Mouse (Mus musculus) forebrain, embryonic 14.5 days (tissue): ENCODE measurements around the gene Frmd4a. TPM values are rescaled to one million over a fixed set of nuclear protein-coding genes. Genes with fewer than 3 reads are reported as not detected.

ENCODE experiments used
- ATAC-seq: fragments of 200-750 bp; cut with Nextera tagmentation; 2 replicates; pipeline ENCODE4 v1.8.0; 2017; ENCODE audit warnings: mild to moderate bottlenecking, moderate library complexity
- DNase-seq: peaks from one replicate; pipeline ENCODE4 v3.0.0-alpha.2; 2015; ENCODE audit warnings: low spot score
- H3K27ac ChIP-seq: fragments of 300-500 bp; sonication (generic); 2 replicates; pipeline ENCODE4 v1.5.1; 2014; ENCODE audit warnings: low read depth, mild to moderate bottlenecking, control low read depth, low read length, moderate library complexity
- H3K27me3 ChIP-seq: fragments of 300-500 bp; sonication (generic); replicated peaks from 2 replicates; pipeline ENCODE4 v1.6.1; 2014; ENCODE audit warnings: low read length, control low read depth, mixed read lengths; ENCODE audit not compliant: control insufficient read depth, insufficient read depth
- H3K36me3 ChIP-seq: fragments of 300-500 bp; sonication (generic); 2 replicates; pipeline ENCODE4 v1.6.1; 2014; ENCODE audit warnings: low read length, control low read depth; ENCODE audit not compliant: control insufficient read depth, insufficient read depth
- H3K4me1 ChIP-seq: fragments of 300-500 bp; sonication (generic); 2 replicates; pipeline ENCODE4 v1.6.1; 2014; ENCODE audit warnings: antibody characterized with exemption, low read length, control low read depth; ENCODE audit not compliant: control insufficient read depth, insufficient read depth
- H3K4me2 ChIP-seq: fragments of 300-500 bp; sonication (generic); 2 replicates; pipeline ENCODE4 v1.6.1; 2014; ENCODE audit warnings: mild to moderate bottlenecking, control low read depth, low read length
- H3K4me3 ChIP-seq: fragments of 300-500 bp; sonication (generic); 2 replicates; pipeline ENCODE4 v1.5.1; 2014; ENCODE audit warnings: low read depth, low read length, control low read depth
- H3K9ac ChIP-seq: fragments of 300-500 bp; sonication (generic); 2 replicates; pipeline ENCODE4 v1.6.1; 2014; ENCODE audit warnings: mild to moderate bottlenecking, low read length, control low read depth, moderate library complexity
- H3K9me3 ChIP-seq: fragments of 300-500 bp; sonication (generic); replicated peaks from 2 replicates; pipeline ENCODE4 v1.6.1; 2016; ENCODE audit warnings: low read length, control low read depth, mixed read lengths; ENCODE audit not compliant: control insufficient read depth
- WGBS: fragments of 180-500 bp; shearing (Covaris S2); extraction: QIAGEN DNeasy Blood & Tissue Kit; methylation state at CpG from one replicate; pipeline ENCODE4 v1.1.7; 2014; 5-methylcytosine and 5-hydroxymethylcytosine counted together
- polyA plus RNA-seq: library from polyadenylated mRNA; unstranded; fragments of >200 nt; fragmentation: Nextera tagmentation; extraction: Ambion mirVana; gene quantifications from 2 replicates; pipeline ENCODE4 v1.2.1, GENCODE M21; 2014

Frmd4a gene
- polyA plus RNA-seq, 1 experiment from 2014 or later, result 36.9 TPM

- Histone ChIP-seq H3K9me3 (no peaks in the 10 kb centered on the region), H3K9ac (no peak overlapping the region), H3K27me3 (no peaks in the 10 kb centered on the region), H3K4me3 (no peak overlapping the region), H3K36me3 (no peaks in the 10 kb centered on the region), H3K4me1 (peaks cover 19% of the 10 kb centered on the region), H3K4me2 (no peak overlapping the region), H3K27ac (no peak overlapping the region)
- ATAC-seq, result no peak
- DNase-seq, result no peak
Observed at GRCm38 (mm10) chr2:4295641-4296040, 278.1 kb downstream of the Frmd4a start.

DNA sequence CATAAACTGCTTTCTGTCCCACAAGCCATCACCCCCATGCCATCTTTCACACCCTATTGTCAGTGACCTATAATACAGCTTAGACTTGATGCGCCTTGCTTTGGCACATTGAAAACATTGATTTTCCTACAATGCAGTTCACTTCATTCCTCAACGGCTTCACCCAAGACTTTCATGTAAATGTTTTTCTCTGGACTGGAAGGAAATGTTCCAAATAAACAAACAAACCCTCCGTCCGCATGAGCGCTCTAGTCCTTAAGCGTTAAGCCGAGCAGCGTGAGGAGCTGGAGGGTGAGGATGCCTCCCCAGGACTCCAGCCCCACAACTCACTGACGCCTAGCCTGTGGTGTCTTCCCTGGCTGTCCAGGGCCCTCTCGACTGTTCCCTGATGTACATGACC is 279.4 kb downstream of the Frmd4a start:
- no peak overlapping the region for H3K9ac ChIP-seq
- 58% methylated on average over 10 of the region's 10 CpGs for WGBS
- H3K4me1 ChIP-seq, result peaks cover 20% of the 10 kb centered on the region
- H3K36me3 ChIP-seq, result no peaks in the 10 kb centered on the region
- no peak overlapping the region for H3K27ac ChIP-seq
- H3K9me3 ChIP-seq, result no peaks in the 10 kb centered on the region
- H3K4me2 ChIP-seq, result no peak overlapping the region
- H3K27me3 ChIP-seq, result no peaks in the 10 kb centered on the region
- ATAC-seq (no peak), DNase-seq (no peak)
- no peak overlapping the region for H3K4me3 ChIP-seq

DNA sequence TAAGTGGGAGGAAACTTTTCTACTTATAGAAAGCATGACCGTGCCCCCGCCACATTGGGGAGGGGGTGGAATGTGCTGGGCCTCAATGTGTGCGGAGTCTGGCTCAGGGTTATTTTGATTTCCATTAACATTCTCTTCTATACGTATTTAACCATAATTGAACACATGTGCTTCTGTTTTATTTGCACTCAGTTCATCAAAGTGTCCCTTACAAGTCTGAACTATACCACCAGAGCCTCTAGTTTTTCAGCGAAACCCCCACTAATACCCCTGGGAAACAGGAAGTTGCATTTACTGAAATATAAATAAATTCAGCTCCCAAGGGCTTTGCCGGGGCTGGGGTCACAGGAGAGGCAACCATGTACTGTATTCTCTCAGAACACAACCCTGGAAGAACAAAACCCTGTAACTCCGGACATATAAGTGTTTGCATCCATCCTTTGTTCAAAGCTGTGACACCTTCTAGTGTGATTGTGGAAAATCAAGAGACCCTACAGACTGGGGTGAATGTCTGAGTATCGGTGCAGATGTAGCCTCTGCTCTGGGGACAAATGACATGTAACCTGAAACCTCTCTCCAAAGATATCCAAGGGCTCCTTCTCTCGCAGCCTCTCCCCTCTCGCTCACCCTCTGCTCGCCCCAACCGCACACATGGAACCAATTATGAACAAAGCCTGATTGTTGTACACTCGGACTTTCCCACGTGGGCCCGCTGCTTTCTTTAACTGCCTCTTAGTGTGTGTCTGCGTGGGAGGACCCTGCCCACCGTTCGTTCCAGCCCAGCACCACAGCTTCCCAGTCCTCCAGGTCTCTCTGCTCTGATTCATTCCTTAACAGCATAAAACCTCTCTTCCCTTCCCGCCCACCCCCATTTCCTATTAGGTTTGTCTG is 281.1 kb downstream of the Frmd4a start:
- H3K36me3 ChIP-seq, result no peaks in the 10 kb centered on the region
- 7% methylated on average over 19 of the region's 19 CpGs for WGBS
- no peak overlapping the region for H3K27ac ChIP-seq
- ATAC-seq (peak; percentile 56), DNase-seq (peak; percentile 59)
- H3K4me1 ChIP-seq, result peaks cover 20% of the 10 kb centered on the region
- no peak overlapping the region for H3K9ac ChIP-seq
- H3K4me2 ChIP-seq, result peak overlapping the region; percentile 18; the same call in 1 of the 2 replicates
- H3K4me3 ChIP-seq, result no peak overlapping the region
- no peaks in the 10 kb centered on the region for H3K27me3 ChIP-seq
- H3K9me3 ChIP-seq, result no peaks in the 10 kb centered on the region

DNA sequence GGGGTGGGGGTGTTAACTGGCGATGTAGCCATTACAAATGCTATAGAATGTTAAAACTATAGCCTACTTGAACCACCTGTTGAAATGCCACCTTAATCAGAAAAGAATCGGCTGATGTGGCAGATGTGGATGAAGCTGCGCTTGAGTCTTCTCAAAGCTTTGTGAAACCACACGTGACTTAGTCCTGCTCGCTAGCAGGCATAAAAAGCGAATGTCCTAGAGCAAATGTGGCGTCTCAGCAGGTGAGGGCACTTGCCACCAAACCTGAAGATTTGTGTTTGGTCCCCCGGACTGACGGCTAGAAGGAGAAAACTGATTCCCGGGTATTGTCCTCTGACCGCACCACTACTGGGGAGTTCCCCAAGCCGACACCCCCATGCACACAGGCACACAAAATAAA is 282.1 kb downstream of the Frmd4a start:
- H3K4me2 ChIP-seq, result no peak overlapping the region
- no peak overlapping the region for H3K9ac ChIP-seq
- no peaks in the 10 kb centered on the region for H3K36me3 ChIP-seq
- no peak for DNase-seq
- H3K9me3 ChIP-seq, result no peaks in the 10 kb centered on the region
- no peak overlapping the region for H3K4me3 ChIP-seq
- no peaks in the 10 kb centered on the region for H3K27me3 ChIP-seq
- ATAC-seq, result no peak
- 64% methylated on average over 12 of the region's 12 CpGs for WGBS
- H3K4me1 ChIP-seq, result peaks cover 20% of the 10 kb centered on the region
- no peak overlapping the region for H3K27ac ChIP-seq

- peaks cover 20% of the 10 kb centered on the region for H3K4me1 ChIP-seq
- H3K27ac ChIP-seq, result no peak overlapping the region
- 60% methylated on average over 13 of the region's 13 CpGs for WGBS
- DNase-seq (no peak), ATAC-seq (no peak)
- H3K4me2 ChIP-seq, result peak overlapping the region; percentile 23
- H3K4me3 ChIP-seq, result no peak overlapping the region
- no peaks in the 10 kb centered on the region for H3K27me3 ChIP-seq
- H3K36me3 ChIP-seq, result no peaks in the 10 kb centered on the region
- no peaks in the 10 kb centered on the region for H3K9me3 ChIP-seq
- no peak overlapping the region for H3K9ac ChIP-seq
Observed at GRCm38 (mm10) chr2:4300383-4300811, 282.9 kb downstream of the Frmd4a start.

DNA sequence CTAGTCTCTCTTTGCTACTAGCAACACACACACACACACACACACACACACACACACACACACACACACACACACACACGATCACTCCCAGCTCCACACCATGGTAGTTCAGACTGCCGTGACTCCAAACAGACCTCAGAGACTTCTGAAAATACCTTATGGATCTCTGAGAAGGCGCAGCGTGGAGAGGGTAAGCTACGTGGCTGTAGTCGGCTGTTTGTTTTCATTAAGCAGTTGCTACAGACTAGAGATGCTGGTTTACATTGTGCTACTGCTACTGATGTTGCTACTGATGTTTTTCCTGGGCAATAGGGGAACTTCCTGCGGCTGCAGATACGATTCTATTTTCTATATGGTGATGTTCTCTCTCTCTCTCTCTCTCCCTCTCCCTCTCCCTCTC is 283.3 kb downstream of the Frmd4a start:
- Histone ChIP-seq H3K9ac (no peak overlapping the region), H3K4me3 (no peak overlapping the region), H3K27ac (no peak overlapping the region), H3K27me3 (no peaks in the 10 kb centered on the region), H3K4me1 (peaks cover 20% of the 10 kb centered on the region), H3K9me3 (no peaks in the 10 kb centered on the region), H3K4me2 (peak overlapping the region; percentile 23), H3K36me3 (no peaks in the 10 kb centered on the region)
- no peak for ATAC-seq
- DNase-seq, result no peak
- 38% methylated on average over 8 of the region's 8 CpGs for WGBS

GRCm38 (mm10) chr2:4301256-4301655 is 283.7 kb downstream of the Frmd4a start:
- 43% methylated on average over 5 of the region's 6 CpGs for WGBS
- Histone ChIP-seq H3K4me1 (peaks cover 20% of the 10 kb centered on the region), H3K9ac (no peak overlapping the region), H3K27ac (0 out of 2 replicates have a peak overlapping the region, but pooled peaks have one; percentile 52), H3K36me3 (no peaks in the 10 kb centered on the region), H3K4me2 (peak overlapping the region; percentile 14; the same call in 1 of the 2 replicates), H3K27me3 (no peaks in the 10 kb centered on the region), H3K9me3 (no peaks in the 10 kb centered on the region), H3K4me3 (no peak overlapping the region)
- DNase-seq (no peak), ATAC-seq (no peak)

DNA sequence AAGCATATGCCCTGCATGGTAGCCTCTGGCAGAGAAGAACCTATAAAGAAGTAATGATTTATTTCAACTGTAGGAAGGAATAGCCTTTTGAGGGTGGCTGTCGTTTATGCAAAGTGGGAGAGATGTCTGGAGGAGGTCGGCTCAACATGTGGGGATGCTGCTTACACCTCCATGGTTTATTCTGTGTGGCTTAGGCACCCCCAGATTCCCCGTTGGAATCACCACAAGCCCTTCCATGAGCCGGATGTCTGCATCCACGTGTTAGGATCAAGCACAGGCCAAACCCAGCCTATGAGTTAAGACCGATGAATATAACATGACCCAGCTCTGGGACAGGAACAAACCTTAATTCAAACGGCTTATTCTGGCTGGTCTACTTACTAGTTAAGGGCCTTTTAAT is 284.2 kb downstream of the Frmd4a start:
- Histone ChIP-seq H3K9ac (no peak overlapping the region), H3K9me3 (no peaks in the 10 kb centered on the region), H3K4me2 (peak overlapping the region; percentile 14; the same call in 1 of the 2 replicates), H3K4me1 (peaks cover 24% of the 10 kb centered on the region), H3K27ac (no peak overlapping the region), H3K27me3 (no peaks in the 10 kb centered on the region), H3K36me3 (no peaks in the 10 kb centered on the region), H3K4me3 (no peak overlapping the region)
- DNase-seq, result no peak
- no peak for ATAC-seq
- WGBS, result 59% methylated on average over 7 of the region's 7 CpGs

- no peaks in the 10 kb centered on the region for H3K9me3 ChIP-seq
- peaks cover 24% of the 10 kb centered on the region for H3K4me1 ChIP-seq
- H3K27me3 ChIP-seq, result no peaks in the 10 kb centered on the region
- ATAC-seq (no peak), DNase-seq (no peak)
- H3K36me3 ChIP-seq, result no peaks in the 10 kb centered on the region
- no peak overlapping the region for H3K4me2 ChIP-seq
- H3K9ac ChIP-seq, result no peak overlapping the region
- no peak overlapping the region for H3K27ac ChIP-seq
- H3K4me3 ChIP-seq, result no peak overlapping the region
- 88% methylated on average over 3 of the region's 3 CpGs for WGBS
Observed at GRCm38 (mm10) chr2:4302119-4302518, 284.6 kb downstream of the Frmd4a start.
